Mouse (Mus musculus) gastrocnemius, adult 18-20 months (tissue): ENCODE measurements around the gene Fbxl14. TPM values are rescaled to one million over a fixed set of nuclear protein-coding genes. Genes with fewer than 3 reads are reported as not detected.

Experiments used
- DNase-seq: peaks from one replicate; pipeline ENCODE4 v3.0.0; 2021; ENCODE audit warnings: low spot score
- total RNA-seq, 2 experiments: library from RNA; stranded (reverse); gene quantifications; 2 replicates each; pipeline ENCODE4 v1.2.3; 2021

Fbxl14 gene
- total RNA-seq, 2 experiments from 2014 or later = 10.4 to 11.5 TPM

DNA sequence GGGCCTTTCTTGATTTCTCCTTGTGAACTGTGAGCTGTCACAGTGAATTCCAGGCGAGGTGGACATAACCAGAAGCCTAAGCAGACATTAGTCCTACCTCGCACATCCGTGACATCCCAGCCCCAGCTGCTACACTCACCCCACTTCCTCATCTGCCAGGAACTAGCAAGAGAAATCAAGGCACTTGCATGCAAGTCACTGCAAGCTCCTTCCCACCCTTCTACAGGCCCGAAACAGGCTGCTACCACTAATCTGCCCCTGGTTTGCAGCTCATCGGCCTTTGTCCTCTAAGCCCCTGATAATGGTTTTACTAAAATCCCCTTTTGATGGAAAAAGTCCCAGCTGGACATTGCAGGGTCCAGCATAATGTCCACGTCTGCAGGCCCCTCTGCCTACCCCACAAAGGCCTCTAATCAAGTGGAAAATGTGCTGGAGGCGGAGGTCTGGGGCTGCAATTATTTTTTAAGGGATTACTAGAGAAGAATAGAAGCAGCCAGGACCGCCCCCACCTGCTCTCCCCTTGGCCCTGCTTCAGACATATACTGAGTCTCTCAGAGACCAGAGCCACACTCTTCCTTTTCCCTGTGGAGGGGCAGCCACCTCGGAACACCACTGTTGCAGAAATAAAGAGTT lies 12.6 kb downstream of the Fbxl14 start:
- no peak for DNase-seq

DNA sequence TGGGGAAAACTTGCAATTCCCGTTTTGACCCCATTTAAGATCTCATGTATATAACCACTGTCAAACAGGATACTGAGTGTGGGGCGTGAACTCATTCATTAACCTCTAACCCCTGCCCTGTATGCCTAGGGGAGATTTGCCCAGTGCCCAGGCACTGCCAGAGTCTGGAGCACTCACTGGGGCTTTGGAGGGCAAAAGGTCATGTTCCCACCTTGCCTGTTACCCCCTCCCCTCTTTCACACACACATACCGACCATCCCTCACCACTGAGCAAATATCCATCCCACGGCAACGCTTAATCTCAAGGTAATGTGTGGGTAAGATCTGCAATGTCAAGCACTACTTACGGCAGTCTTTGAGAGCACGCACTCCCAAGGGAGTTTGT lies 13.2 kb downstream of the Fbxl14 start:
- no peak for DNase-seq

DNA sequence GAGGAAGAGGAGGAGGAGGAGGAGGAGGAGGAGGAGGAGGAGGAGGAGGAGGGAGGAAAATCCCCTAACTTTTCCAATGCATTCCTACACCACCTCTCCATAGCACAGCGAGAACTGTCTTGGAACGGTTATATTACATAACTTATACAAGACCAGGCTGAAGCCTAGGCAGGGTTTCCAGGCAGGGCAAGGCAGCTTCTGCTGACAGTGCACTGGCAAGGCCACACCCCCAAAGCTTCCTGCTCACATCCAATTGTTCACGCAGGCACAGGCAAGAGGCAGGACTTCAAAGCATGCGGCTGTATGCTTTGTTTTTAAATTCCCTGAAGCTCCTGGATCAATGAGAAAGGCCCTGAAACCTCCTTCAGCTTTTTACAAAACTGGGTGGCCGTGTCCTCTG lies 19.8 kb downstream of the Fbxl14 start:
- DNase-seq = no peak

DNA sequence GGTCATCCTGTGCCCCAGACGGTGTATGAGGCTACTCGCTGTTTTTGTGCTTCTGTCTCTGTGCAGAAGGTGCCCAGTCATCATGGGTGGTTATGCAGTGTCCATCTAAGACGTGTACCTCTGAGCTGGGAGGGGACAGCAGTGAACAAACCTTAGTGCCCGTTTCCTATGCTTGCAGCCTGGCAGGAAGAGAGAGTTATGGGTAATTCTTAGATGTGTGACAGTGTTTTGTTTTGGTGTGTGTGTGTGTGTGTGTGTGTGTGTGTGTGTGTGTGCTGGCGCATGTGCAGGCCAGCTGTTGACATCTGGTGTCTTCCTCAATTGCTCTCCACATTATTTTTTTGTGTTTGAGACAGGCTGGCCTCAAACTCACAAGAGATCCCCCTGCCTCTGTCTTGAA lies 20.6 kb downstream of the Fbxl14 start:
- no peak for DNase-seq

DNA sequence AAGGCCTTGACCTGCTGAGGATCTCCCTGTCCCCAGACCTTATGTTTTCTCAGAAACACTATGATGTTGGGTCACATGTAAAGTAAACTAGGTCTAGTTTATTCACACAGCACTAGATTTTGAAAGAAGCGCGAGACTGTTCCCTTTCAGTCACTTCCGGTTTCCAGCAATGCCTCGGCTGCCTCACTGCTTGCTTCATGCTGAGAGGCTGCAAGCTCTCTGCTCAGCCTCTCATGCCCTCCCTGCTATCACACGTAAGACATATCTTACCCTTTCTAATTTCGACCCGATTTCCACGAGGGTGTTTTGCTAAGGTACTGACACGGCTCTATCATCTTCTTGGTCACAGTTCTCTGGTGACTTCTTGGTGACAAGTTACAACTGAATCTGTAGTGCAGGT lies 22.6 kb downstream of the Fbxl14 start:
- no peak for DNase-seq

DNA sequence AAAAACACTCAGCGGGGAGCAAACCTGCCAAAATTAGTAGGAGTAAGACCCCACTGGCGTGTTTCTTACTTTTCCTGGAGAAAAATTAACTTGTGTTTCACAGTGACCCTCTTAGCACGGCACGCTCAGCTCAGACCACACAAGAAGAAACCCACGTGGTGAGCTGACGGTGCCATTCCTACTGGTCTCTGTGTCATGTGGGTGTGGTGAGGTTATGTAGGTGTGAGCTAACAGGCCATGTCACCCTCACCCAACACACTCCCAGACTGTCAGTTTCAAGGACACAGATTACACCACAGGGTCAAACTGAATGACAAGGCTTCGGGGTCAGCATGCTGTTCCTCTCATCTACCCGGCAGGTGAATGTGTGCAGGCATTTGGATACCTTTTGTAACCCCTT lies 25.3 kb downstream of the Fbxl14 start:
- no peak for DNase-seq

DNA sequence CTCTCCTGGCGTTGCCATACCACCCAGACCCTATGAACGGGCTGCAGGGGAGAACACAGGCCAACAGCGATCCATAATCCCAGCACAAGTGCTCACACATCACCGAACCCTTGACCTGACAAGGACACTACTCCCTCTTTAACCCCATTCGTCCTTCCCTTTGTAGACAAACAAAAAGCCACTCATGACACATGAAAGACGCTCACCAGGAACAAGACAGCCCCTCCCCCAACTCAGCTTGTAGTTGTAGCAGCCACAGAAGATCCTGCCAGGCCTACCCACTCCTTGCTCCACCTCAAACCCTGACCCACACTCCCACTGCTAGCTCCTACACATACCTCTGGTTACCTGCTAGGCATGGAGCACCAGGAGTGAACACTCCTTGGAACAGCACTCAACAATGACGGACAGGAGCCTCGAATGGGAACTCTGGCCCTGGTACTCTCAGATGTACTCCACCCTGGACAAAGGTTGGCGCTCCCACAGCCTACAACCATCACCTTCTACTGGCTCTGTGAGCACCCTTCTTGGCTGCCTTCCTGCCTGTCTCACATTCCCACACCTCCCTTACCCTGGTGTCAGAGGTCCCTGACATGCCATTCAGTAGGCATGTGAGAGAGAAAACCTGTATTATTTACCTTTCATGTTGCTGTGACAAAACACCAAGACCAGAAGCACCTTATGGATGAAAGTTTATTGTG lies 26.2 kb downstream of the Fbxl14 start:
- no peak for DNase-seq

DNA sequence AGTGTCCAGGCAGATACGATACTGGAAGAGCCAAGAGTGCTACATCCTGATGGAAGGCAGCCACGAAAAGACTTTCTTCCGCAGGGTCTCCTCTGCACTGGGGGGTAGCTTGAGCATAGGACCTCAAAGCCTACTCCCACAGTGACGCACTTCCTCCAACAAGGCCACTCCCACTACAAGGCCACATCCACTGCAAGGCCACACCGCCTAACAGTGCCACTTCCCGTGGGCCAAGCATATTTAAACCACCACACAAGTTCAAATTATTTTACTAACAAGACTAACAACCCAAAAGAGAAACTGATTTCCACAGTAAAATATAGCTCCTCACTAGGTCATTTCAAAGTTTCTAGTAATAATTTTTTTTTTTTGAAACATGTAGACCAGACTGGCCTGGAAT lies 28.8 kb downstream of the Fbxl14 start:
- no peak for DNase-seq

DNA sequence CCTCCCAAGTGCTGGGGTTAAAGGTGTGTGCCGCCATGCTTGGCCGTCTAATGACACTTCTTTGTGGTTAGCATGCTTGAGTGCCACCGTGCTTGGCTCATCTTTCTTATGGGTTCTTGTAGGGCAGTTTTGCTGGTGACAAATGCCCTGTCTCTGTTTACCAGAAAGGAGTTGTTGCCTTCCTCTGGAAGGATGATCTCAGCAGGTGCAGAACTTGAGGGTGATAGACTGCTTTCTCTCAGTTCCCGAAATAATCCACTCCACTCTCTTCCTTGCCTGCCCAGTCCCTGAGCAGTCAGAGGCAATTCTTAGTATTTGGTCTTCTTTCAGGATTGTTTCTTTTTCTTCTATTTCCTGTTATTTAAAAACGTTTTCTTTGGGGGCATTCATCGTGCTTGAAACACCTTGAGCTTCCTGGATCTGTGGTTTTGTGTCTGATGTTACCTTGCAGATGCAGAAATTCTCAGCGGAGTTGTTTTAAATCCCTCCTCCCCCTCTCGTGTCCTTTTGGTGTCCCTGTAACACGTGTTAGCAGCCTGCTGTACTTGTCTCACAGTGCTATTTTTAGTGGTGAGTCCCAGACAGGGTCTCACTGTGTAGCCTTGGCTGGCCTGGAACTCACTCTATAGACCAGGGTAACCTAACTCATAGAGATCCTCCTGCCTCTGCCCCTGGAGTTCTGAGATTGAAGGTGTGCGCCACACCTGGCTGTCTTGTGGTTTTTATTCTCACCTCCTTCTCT lies 29.3 kb downstream of the Fbxl14 start:
- DNase-seq = no peak

DNA sequence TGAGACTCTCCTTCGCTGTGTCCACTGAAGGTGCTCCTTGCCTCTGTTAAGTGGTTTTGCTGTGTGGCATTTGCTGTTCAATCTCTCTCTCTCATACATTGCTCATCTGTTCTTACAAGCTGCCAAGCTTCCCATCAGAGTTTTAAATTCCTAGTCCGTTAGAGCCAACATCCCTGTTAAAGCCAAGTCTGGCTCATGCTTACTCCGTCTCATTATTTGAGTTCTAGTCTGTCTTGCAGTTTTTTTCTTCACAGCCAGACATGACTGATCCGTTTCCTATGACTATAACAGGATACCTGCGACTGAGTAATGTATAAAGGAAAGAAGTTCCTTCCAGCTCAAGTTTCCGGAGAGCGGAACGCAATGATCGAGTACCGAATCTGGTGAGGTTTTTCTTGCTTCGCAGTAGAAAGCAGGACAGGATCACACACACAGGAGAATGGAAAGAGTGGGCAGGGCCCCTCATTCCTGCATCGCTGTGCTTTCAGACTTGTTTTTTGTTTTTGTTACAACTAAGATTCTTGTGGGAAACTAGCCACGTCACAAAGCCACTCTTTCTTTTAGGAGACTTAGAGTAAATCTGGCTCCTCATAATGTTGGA lies 30.1 kb downstream of the Fbxl14 start:
- DNase-seq = no peak

DNA sequence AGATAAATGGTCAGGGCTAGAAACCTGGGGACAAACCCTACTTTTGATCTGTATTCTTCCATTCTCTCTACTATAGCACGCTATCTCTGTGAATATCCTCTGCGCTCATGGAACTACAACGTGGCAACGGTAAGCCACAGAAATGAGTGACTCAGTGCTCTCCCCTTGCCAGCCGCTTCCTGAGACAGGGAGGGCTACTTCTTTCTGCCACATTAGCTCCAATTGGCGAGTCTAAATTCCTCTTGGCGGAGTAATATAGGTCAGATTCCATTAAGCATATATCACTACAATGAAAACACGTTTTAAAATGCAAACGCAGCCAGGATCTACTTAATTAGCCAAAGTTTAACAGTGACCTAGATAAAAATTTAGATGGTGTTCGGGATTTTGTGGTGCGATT lies 33.2 kb downstream of the Fbxl14 start:
- no peak for DNase-seq

DNA sequence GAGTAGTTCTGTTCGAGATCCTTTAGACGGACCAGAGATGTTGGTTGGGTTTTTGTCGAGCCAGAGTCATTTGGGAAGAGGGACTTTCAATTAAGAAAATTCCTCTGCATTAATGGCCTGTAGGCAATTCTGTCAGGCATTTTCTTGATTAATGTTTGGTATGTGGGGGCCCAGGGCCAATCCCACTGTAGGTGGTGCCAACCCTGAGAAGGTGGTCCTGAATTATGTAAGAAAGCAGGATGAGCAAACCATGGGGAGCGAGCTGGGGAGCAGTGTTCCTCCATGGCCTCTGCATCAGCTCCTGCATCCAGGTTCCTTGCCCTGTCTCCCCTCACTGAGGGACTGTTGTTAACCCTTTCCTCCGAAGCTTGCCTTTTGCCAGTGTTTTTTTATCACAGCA lies 34.0 kb downstream of the Fbxl14 start:
- no peak for DNase-seq

DNA sequence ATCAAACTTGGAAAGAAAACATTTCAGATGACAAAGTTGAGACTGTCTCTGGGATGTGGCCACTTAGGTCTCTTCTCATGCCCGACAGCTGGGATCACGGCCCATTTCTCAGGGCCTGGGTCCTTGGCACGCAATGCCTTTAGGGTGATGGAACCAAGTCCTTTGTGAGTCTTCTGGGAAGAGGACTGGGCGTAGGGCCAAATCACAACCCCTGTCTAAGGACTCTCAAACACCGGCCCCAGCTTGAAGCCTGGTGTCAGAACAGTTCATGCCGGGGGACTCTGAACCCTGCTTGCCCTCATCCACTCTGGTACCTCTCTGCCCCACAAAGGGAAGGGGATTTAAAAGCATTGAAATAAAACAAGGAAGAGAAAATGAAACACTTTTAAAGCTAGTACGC lies 34.6 kb downstream of the Fbxl14 start:
- no peak for DNase-seq

DNA sequence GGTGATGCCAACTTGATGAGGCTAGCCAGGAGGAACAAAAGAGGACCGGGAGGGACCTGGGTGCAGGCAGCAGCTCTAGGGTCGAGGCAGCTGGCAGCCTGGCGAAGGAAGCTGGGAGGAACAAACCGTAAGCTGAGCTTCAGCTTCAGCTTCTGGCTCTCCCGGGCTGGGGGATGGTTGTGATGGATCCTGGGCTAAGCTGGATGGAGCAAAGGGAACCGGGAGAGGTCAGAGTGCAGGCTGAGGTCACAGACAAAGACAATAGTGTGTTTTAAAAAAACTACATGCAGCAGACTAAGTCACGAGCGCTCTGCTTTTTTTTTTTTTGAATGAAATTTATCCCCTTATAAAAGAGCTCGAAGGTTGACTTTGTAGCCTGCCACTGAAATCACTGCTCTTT lies 41.3 kb downstream of the Fbxl14 start:
- DNase-seq = no peak

DNA sequence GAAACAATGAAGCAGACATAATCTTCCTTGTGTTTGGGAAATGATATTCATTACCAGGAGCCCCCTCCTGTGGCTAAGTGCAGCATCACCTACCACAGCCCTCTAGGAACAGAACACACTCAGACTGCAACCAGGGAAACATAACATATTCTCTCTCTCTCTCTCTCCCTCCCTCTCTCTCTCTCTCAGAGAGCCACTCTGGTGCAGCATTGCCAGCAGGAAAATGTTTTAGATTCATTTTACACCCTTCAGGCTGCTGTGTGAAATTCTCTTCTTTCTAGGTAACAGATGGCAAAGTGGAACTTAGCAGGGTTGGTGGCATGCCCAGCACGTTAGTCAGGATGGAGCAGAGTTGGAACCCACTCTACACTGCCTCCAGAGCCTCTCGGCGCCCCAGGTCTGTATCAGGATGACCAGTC lies 42.0 kb downstream of the Fbxl14 start:
- no peak for DNase-seq

DNA sequence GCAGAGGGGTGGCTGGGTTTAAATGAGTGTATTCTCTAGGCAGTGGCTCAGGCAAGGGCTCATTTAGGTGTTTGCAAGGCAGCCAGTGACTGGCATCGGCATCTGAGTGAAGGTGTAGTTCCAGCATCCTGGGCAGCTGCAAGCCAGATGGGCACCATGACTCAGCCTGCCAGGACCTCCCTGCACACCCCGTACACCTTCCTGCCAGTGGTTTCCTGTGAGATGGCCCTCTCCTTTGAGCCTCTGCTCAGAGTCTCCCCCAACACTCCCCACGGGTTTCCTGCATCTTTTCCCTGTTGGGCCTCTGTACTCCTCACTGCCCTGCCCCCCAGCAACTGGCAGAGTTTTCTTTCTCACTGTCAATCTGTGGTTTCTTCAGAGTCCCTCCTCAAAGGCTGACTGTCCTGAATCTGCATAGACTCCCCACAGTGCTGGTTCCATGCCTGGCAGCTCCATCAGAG lies 42.5 kb downstream of the Fbxl14 start:
- DNase-seq = no peak

DNA sequence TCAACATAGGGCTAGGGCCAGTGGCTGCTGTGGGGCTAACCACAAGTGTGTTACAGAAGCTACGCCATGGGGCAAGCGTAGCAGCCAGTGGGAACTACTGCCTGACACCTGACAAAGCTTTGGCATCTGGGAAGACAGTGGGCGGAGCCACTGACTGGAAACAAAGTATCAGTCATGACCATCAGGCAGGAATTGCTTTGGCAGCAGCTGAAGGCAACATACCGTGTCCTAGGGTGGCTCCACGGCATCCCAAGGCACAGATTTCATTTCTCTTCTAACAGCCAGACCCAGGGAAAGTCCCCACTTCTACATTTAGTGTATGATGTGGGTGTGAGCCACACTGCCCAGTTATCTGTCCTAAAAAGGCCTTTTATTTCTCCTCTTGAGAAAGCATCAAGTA lies 47.0 kb downstream of the Fbxl14 start:
- DNase-seq = no peak

DNA sequence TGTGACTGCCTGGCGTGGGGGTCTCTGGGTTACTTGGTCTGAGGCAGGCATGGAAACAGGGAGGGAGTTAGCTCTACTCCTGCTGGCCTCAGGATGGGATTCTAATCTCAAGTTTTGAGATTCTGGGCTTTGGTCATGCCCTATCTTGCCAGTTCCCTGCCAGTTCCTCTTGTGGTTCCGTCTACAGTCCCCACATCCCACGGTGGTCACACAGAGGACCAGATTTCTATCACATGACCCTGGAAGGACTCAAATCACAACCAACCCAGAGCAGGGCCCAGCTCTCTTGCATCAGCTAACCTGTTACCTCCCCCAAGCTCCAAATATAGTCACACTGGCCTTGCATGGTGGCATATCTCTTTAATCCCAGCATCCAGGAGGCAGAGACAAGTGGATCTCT lies 50.2 kb downstream of the Fbxl14 start:
- DNase-seq = no peak
